ENCODE assay signal across 18 mouse cellular contexts in genomic region chr5:114238924-114239323, GRCm38 (mm10). TPM values are rescaled to one million over a fixed set of nuclear protein-coding genes. Genes with fewer than 3 reads are reported as not detected.
DNase-seq lines count a peak whose midpoint lies in the region; ATAC-seq and TF ChIP-seq lines count a peak whose summit lies in the region.
"Had no signal": no experiment of that assay in that cellular context is flagged by ENCODE, and none has a peak within 500 bp of the region (broad histone marks: within the 10 kb centered on the region; RNA-seq: fewer than 3 reads in every experiment).

No protein-coding gene starts in this region.

- H3K4me2 ChIP-seq in midbrain, embryonic 15.5 days = no peak overlapping the region
- H3K4me2 ChIP-seq: heart, embryonic 12.5 days; midbrain, embryonic 12.5 days had no signal

- no peak for TF ChIP-seq POLR2A in kidney, adult 2 months (IDR thresholded peaks at IDR 0.05; ENCODE audit: low read depth, low read length)

- no peaks in the 10 kb centered on the region for H3K27me3 ChIP-seq in kidney, adult 2 months (replicated peaks; ENCODE audit: control insufficient read depth, insufficient read depth, low read length)
- H3K27me3 ChIP-seq in midbrain, embryonic 15.5 days (replicated peaks) = no peaks in the 10 kb centered on the region; the same call in 1 of the 2 replicates
- H3K27me3 ChIP-seq: heart, embryonic 12.5 days had no signal

- WGBS in kidney, adult 2 months = 43% methylated on average over 7 of the region's 7 CpGs
- WGBS in midbrain, embryonic 15.5 days = 39% methylated on average over 7 of the region's 7 CpGs

- no peaks in the 10 kb centered on the region for H3K36me3 ChIP-seq in kidney, adult 2 months (ENCODE audit: control insufficient read depth, insufficient read depth, low read length)
- no peaks in the 10 kb centered on the region for H3K36me3 ChIP-seq in midbrain, embryonic 15.5 days (replicated peaks)
- H3K36me3 ChIP-seq: midbrain, embryonic 12.5 days had no signal

- no peak for TF ChIP-seq CTCF in kidney, adult 2 months (conservative IDR thresholded peaks at IDR 0.05; ENCODE audit: insufficient read depth, insufficient read length, low read depth, low read length)

- no peak overlapping the region for H3K27ac ChIP-seq in kidney, adult 2 months (ENCODE audit: insufficient read depth, low read depth, low read length)
- H3K27ac ChIP-seq in midbrain, embryonic 15.5 days = no peak overlapping the region
- H3K27ac ChIP-seq: hindbrain, postnatal 0 days; midbrain, embryonic 12.5 days had no signal

- no peak overlapping the region for H3K9ac ChIP-seq in midbrain, embryonic 15.5 days
- H3K9ac ChIP-seq: heart, embryonic 12.5 days; midbrain, embryonic 12.5 days had no signal

- no peak overlapping the region for H3K4me3 ChIP-seq in kidney, adult 2 months (ENCODE audit: insufficient read depth, low read depth, low read length)
- H3K4me3 ChIP-seq in midbrain, embryonic 15.5 days = no peak overlapping the region
- H3K4me3 ChIP-seq: heart, embryonic 12.5 days; midbrain, embryonic 12.5 days had no signal

- DNase-seq in kidney, postnatal 10 days = peak; percentile 21
- no peak for DNase-seq in kidney, adult 2 months
- peak; percentile 31 for DNase-seq in thymus, postnatal 4 days
- DNase-seq in thymus, postnatal 36 days = no peak
- peak; percentile 82 for DNase-seq in ZHBTc4 (ENCODE audit: low read depth, low spot score)
- DNase-seq in Muller cell, postnatal 12 days (ENCODE audit: inconsistent ontology term) = no peak
- no peak for DNase-seq in frontal cortex, postnatal 14 days (ENCODE audit: low spot score in 2 of 2)
- DNase-seq: adrenal gland, adult 8-10 months; cerebellum, postnatal 10 days; gastrocnemius, postnatal 25 days; heart, postnatal 4 days had no signal

- ATAC-seq in midbrain, embryonic 15.5 days (replicated peaks) = no peak
- ATAC-seq: CD4-positive, CD25-positive, alpha-beta regulatory T cell, adult 4 months; hindbrain, postnatal 0 days had no signal

- no peaks in the 10 kb centered on the region for H3K9me3 ChIP-seq in midbrain, embryonic 15.5 days
- H3K9me3 ChIP-seq: heart, embryonic 12.5 days; midbrain, embryonic 12.5 days had no signal

- no peaks in the 10 kb centered on the region for H3K4me1 ChIP-seq in kidney, adult 2 months (ENCODE audit: control insufficient read depth, insufficient read depth, low read length)
- H3K4me1 ChIP-seq in midbrain, embryonic 15.5 days = no peaks in the 10 kb centered on the region

RNA-seq across cellular contexts. Expression of gene Foxn4, which starts 34.7 kb away (rescaled TPM):
- polyA plus RNA-seq in kidney, adult 2 months (2012; rRNA removed) = not detected in 2 replicates
- 0.88 and 0.89 TPM in 2 replicates for polyA plus RNA-seq in midbrain, embryonic 15.5 days (2015; fragmentation: Nextera tagmentation; extraction: Ambion mirVana)
- polyA plus RNA-seq: CD4-positive, CD25-positive, alpha-beta regulatory T cell, adult 4 months; heart, embryonic 12.5 days; kidney, embryonic 14.5 days; liver, adult 2 months had no signal

RNA-seq across cellular contexts. Expression of gene Myo1h, which starts 50.0 kb away (rescaled TPM):
- polyA plus RNA-seq in kidney, adult 2 months (2012; rRNA removed) = 0.09 and 0.22 TPM in 2 replicates
- 0.69 and 1.1 TPM in 2 replicates for polyA plus RNA-seq in midbrain, embryonic 15.5 days (2015; fragmentation: Nextera tagmentation; extraction: Ambion mirVana)
- polyA plus RNA-seq: liver, adult 2 months had no signal

Comparison
In these comparisons a context has a peak if more than half of its experiments do, and no peak if none do; other contexts are left out.
1. DNase-seq: peak in kidney, postnatal 10 days (single experiment), thymus, postnatal 4 days (single experiment) and ZHBTc4 (single experiment); none in kidney, adult 2 months (single experiment), thymus, postnatal 36 days (0 of 2), Muller cell, postnatal 12 days (single experiment) and frontal cortex, postnatal 14 days (0 of 2).